Mouse (Mus musculus): Measurements from ENCODE around the gene Ugt1a10. TPM values are rescaled to one million over a fixed set of nuclear protein-coding genes. Genes with fewer than 3 reads are reported as not detected.

The Ugt1a10 gene
- polyA plus RNA-seq, 1 experiment from 2014 or later = not detected

DNA sequence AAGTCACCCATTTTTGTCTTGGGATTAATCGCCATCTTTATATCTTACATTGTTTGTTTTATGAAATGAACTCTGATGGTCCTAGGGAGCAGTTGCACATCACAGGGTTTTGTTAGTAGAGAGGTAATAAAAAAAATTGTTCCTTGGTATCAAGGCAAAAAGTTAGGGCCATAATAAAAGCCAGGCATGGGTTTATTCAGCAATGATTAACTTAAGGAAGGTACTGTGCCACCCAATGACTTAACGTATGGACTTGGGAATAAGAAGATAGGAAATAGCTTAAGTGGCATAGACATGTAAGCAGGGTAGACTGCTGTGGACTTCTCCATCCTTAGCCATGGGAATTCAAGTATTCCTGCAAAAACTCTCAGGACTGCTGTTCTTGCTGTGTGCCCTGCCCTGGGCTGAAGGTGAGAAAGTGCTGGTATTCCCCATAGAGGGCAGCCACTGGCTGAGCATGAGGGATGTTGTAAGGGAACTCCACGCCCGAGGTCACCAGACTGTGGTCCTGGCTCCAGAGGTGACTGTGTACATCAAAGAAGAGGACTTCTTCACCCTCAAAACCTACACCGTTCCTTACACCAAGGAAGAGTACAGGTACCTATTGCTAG is 131.2 kb downstream of the Ugt1a10 start:
- Histone ChIP-seq H3K4me3 (ENCODE audit: low read depth, low read length) (no peak overlapping the region), H3K27ac (ENCODE audit: low read depth) (no peak overlapping the region), H3K27me3 (ENCODE audit: insufficient read depth, low read length) (no peaks in the 10 kb centered on the region), H3K4me2 (no peak overlapping the region), H3K4me1 (ENCODE audit: insufficient read depth) (no peaks in the 10 kb centered on the region), H3K36me3 (ENCODE audit: insufficient read depth) (no peaks in the 10 kb centered on the region), H3K9ac (no peak overlapping the region), H3K9me3 (ENCODE audit: low read depth, low read length) (no peaks in the 10 kb centered on the region)
- no peak for ATAC-seq (ENCODE audit: insufficient read depth)
- no peak for TF ChIP-seq CTCF (IDR thresholded peaks at IDR 0.05; ENCODE audit: low read depth)
- 83% methylated on average over 5 of the region's 5 CpGs for WGBS
- DNase-seq = no peak

- 75% methylated on average over 3 of the region's 3 CpGs for WGBS
These were observed 136.9 kb downstream of the Ugt1a10 start for GRCm38 (mm10) chr1:88192136-88192535.

GRCm38 (mm10) chr1:88195687-88196086 is 140.5 kb downstream of the Ugt1a10 start:
- Histone ChIP-seq H3K4me2 (no peak overlapping the region), H3K36me3 (ENCODE audit: insufficient read depth) (no peaks in the 10 kb centered on the region), H3K9me3 (ENCODE audit: low read depth, low read length) (no peaks in the 10 kb centered on the region), H3K4me1 (ENCODE audit: insufficient read depth) (no peaks in the 10 kb centered on the region), H3K27ac (ENCODE audit: low read depth) (no peak overlapping the region), H3K4me3 (ENCODE audit: low read depth, low read length) (no peak overlapping the region), H3K9ac (no peak overlapping the region), H3K27me3 (ENCODE audit: insufficient read depth, low read length) (no peaks in the 10 kb centered on the region)
- DNase-seq (no peak), ATAC-seq (ENCODE audit: insufficient read depth) (no peak)
- WGBS = 88% methylated on average over 1 of the region's 1 CpGs
- no peak for TF ChIP-seq CTCF (IDR thresholded peaks at IDR 0.05; ENCODE audit: low read depth)

More at GRCm38 (mm10) chr1:88192136-88192535, 136.9 kb downstream of the Ugt1a10 start:
- no peak overlapping the region for H3K4me3 ChIP-seq (ENCODE audit: low read depth, low read length)
- H3K27ac ChIP-seq (ENCODE audit: low read depth) = no peak overlapping the region
- no peaks in the 10 kb centered on the region for H3K27me3 ChIP-seq (ENCODE audit: insufficient read depth, low read length)
- DNase-seq (no peak), ATAC-seq (ENCODE audit: insufficient read depth) (no peak)
- no peak overlapping the region for H3K4me2 ChIP-seq
- H3K9me3 ChIP-seq (ENCODE audit: low read depth, low read length) = no peaks in the 10 kb centered on the region
- no peak for TF ChIP-seq CTCF (IDR thresholded peaks at IDR 0.05; ENCODE audit: low read depth)
- H3K4me1 ChIP-seq (ENCODE audit: insufficient read depth) = no peaks in the 10 kb centered on the region
- no peak overlapping the region for H3K9ac ChIP-seq
- no peaks in the 10 kb centered on the region for H3K36me3 ChIP-seq (ENCODE audit: insufficient read depth)

GRCm38 (mm10) chr1:88197443-88197842 is 142.3 kb downstream of the Ugt1a10 start:
- Histone ChIP-seq H3K36me3 (ENCODE audit: insufficient read depth) (no peaks in the 10 kb centered on the region), H3K9me3 (ENCODE audit: low read depth, low read length) (no peaks in the 10 kb centered on the region), H3K4me2 (no peak overlapping the region), H3K9ac (no peak overlapping the region), H3K27me3 (ENCODE audit: insufficient read depth, low read length) (no peaks in the 10 kb centered on the region), H3K4me1 (ENCODE audit: insufficient read depth) (no peaks in the 10 kb centered on the region), H3K27ac (ENCODE audit: low read depth) (no peak overlapping the region), H3K4me3 (ENCODE audit: low read depth, low read length) (no peak overlapping the region)
- DNase-seq (no peak), ATAC-seq (ENCODE audit: insufficient read depth) (no peak)
- TF ChIP-seq CTCF (IDR thresholded peaks at IDR 0.05; ENCODE audit: low read depth) = no peak
- 68% methylated on average over 3 of the region's 3 CpGs for WGBS

GRCm38 (mm10) chr1:88199996-88200395 is 144.8 kb downstream of the Ugt1a10 start:
- H3K36me3 ChIP-seq (ENCODE audit: insufficient read depth) = no peaks in the 10 kb centered on the region
- no peak overlapping the region for H3K9ac ChIP-seq
- no peaks in the 10 kb centered on the region for H3K27me3 ChIP-seq (ENCODE audit: insufficient read depth, low read length)
- H3K4me3 ChIP-seq (ENCODE audit: low read depth, low read length) = no peak overlapping the region
- ATAC-seq (ENCODE audit: insufficient read depth) (no peak), DNase-seq (no peak)
- H3K9me3 ChIP-seq (ENCODE audit: low read depth, low read length) = peaks cover 9% of the 10 kb centered on the region; the same call in 1 of the 2 replicates
- no peak overlapping the region for H3K4me2 ChIP-seq
- TF ChIP-seq CTCF (IDR thresholded peaks at IDR 0.05; ENCODE audit: low read depth) = no peak
- no peak overlapping the region for H3K27ac ChIP-seq (ENCODE audit: low read depth)
- WGBS = 67% methylated on average over 2 of the region's 2 CpGs
- no peaks in the 10 kb centered on the region for H3K4me1 ChIP-seq (ENCODE audit: insufficient read depth)

DNA sequence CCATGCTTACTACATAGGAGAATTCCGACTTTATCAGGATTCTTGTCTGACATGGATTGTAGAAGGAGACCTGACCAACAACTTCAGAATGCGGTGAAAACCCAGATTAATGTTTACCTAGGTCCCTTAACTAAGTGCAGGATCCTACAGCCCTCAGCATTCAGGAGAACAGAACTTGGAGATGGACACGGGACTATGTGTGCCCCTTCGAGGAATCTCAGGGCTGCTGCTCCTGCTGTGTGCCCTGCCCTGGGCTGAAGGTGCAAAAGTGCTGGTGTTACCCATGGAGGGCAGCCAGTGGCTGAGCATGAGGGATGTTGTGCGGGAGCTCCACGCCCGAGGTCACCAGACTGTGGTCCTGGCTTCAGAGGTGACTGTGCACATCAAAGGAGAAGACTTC is 145.3 kb downstream of the Ugt1a10 start, which contains the start of gene Ugt1a2:
Gene Ugt1a2, plus strand, starts transcription at position 146 of the 400 bp plus-strand sequence.
- DNase-seq (no peak), ATAC-seq (ENCODE audit: insufficient read depth) (no peak)
- WGBS = 73% methylated on average over 7 of the region's 7 CpGs
- Histone ChIP-seq H3K9me3 (ENCODE audit: low read depth, low read length) (peaks cover 9% of the 10 kb centered on the region; the same call in 1 of the 2 replicates), H3K27ac (ENCODE audit: low read depth) (no peak within 1 kb of the TSS), H3K27me3 (ENCODE audit: insufficient read depth, low read length) (no peaks in the 10 kb centered on the region), H3K4me1 (ENCODE audit: insufficient read depth) (no peaks in the 10 kb centered on the region), H3K36me3 (ENCODE audit: insufficient read depth) (no peaks in the 10 kb centered on the region), H3K9ac (no peak within 1 kb of the TSS), H3K4me2 (no peak within 1 kb of the TSS), H3K4me3 (ENCODE audit: low read depth, low read length) (no peak within 1 kb of the TSS)
- TF ChIP-seq CTCF (IDR thresholded peaks at IDR 0.05; ENCODE audit: low read depth) = no peak

DNA sequence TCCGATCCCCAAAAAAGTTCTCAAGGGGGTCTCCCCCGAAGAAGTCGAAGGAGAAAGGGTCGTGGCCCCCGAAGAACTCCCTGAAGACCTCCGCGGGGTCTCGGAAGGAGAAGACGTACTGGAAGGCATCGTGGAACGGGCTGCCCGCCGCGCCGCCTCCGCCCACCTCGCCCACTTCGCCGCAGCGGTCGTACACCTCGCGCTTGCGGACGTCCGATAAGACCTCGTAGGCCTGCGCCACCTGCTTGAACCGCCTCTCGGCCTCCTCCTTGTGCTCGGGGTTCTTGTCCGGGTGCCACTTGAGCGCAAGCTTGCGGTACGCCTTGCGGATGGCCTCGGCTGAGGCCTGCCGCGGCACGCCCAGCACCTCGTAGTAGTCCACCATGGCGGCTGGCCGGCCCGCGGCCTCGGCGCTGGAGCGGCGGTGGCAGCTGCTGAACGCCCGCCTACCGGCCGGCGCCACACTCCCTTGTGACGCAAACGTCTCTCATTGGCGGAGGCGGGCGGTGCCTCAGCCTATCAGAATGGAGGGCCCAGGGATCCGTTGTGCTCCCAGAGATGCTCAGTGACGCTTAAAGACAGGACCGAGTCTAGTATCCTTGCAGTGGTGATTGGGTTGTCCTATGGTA is 150.2 kb downstream of the Ugt1a10 start, which contains the start of gene Dnajb3:
Gene Dnajb3, minus strand, starts transcription at position 489 of the 629 bp plus-strand sequence.
- DNase-seq (peak; percentile 90), ATAC-seq (ENCODE audit: insufficient read depth) (peak; percentile 99)
- TF ChIP-seq CTCF (IDR thresholded peaks at IDR 0.05; ENCODE audit: low read depth) = no peak
- peak within 1 kb of the TSS; percentile 81 for H3K4me2 ChIP-seq
- WGBS = 4% methylated on average over 62 of the region's 62 CpGs
- peaks cover 9% of the 10 kb centered on the region; the same call in 1 of the 2 replicates for H3K9me3 ChIP-seq (ENCODE audit: low read depth, low read length)
- no peak within 1 kb of the TSS for H3K27ac ChIP-seq (ENCODE audit: low read depth)
- H3K4me3 ChIP-seq (ENCODE audit: low read depth, low read length) = peak within 1 kb of the TSS; percentile 44
- no peaks in the 10 kb centered on the region for H3K36me3 ChIP-seq (ENCODE audit: insufficient read depth)
- peak within 1 kb of the TSS; percentile 64 for H3K9ac ChIP-seq
- no peaks in the 10 kb centered on the region for H3K4me1 ChIP-seq (ENCODE audit: insufficient read depth)
- H3K27me3 ChIP-seq (ENCODE audit: insufficient read depth, low read length) = no peaks in the 10 kb centered on the region

Measured in lung, embryonic 14.5 days (tissue).